Mouse (Mus musculus) midbrain, postnatal 0 days (tissue): ENCODE measurements around the gene Mcm2. TPM values are rescaled to one million over a fixed set of nuclear protein-coding genes. Genes with fewer than 3 reads are reported as not detected.

ENCODE experiments used
- ATAC-seq: fragments of 200-750 bp; cut with Nextera tagmentation; 2 replicates; pipeline ENCODE4 v1.8.0; 2017; ENCODE audit warnings: moderate number of reproducible peaks, mild to moderate bottlenecking, moderate TSS enrichment, moderate library complexity; ENCODE audit not compliant: low FRiP score
- DNase-seq: peaks from one replicate; pipeline ENCODE4 v3.0.0-alpha.2; 2015; ENCODE audit warnings: low spot score
- H3K27ac ChIP-seq: fragments of 300-500 bp; sonication (generic); 2 replicates; pipeline ENCODE4 v1.5.1; 2014; ENCODE audit warnings: low read depth, mild to moderate bottlenecking, low read length, mixed read lengths
- H3K27me3 ChIP-seq: fragments of 300-500 bp; sonication (generic); 2 replicates; pipeline ENCODE4 v1.6.1; 2014; ENCODE audit warnings: low read length, control low read depth, mixed read lengths; ENCODE audit not compliant: insufficient read depth
- H3K36me3 ChIP-seq: fragments of 300-500 bp; sonication (generic); 2 replicates; pipeline ENCODE4 v1.6.1; 2014; ENCODE audit warnings: low read length, control low read depth, mixed read lengths; ENCODE audit not compliant: insufficient read depth
- H3K4me1 ChIP-seq: fragments of 300-500 bp; sonication (generic); 2 replicates; pipeline ENCODE4 v1.6.1; 2014; ENCODE audit warnings: mild to moderate bottlenecking, control low read depth, antibody characterized with exemption, low read length, mixed read lengths; ENCODE audit not compliant: insufficient read depth
- H3K4me2 ChIP-seq: fragments of 300-500 bp; sonication (generic); 2 replicates; pipeline ENCODE4 v1.6.1; 2014; ENCODE audit warnings: low read depth, mild to moderate bottlenecking, low read length, mixed read lengths; ENCODE audit not compliant: poor library complexity, severe bottlenecking
- H3K4me3 ChIP-seq: fragments of 300-500 bp; sonication (generic); 2 replicates; pipeline ENCODE4 v1.5.1; 2014; ENCODE audit warnings: low read depth, mild to moderate bottlenecking, low read length, moderate library complexity
- H3K9ac ChIP-seq: fragments of 300-500 bp; sonication (generic); replicated peaks from 2 replicates; pipeline ENCODE4 v1.6.1; 2014; ENCODE audit warnings: mild to moderate bottlenecking, low read length, moderate library complexity, mixed read lengths; ENCODE audit not compliant: poor library complexity, severe bottlenecking
- H3K9me3 ChIP-seq: fragments of 300-500 bp; sonication (generic); 2 replicates; pipeline ENCODE4 v1.6.1; 2016; ENCODE audit warnings: low read length, control low read depth
- CTCF ChIP-seq: IDR thresholded peaks from 2 replicates; pipeline ENCODE4 v1.5.1; 2016; ENCODE audit warnings: antibody characterized with exemption, mild to moderate bottlenecking
- WGBS: fragments of 180-500 bp; shearing (Covaris S2); extraction: QIAGEN DNeasy Blood & Tissue Kit; methylation state at CpG from one replicate; pipeline ENCODE4 v1.1.7; 2014; 5-methylcytosine and 5-hydroxymethylcytosine counted together
- polyA plus RNA-seq: library from polyadenylated mRNA; unstranded; fragments of >200 nt; fragmentation: Nextera tagmentation; extraction: Ambion mirVana; gene quantifications from 2 replicates; pipeline ENCODE4 v1.2.1, GENCODE M21; 2015
- total RNA-seq: library from RNA; depleted of rRNA; stranded (reverse); fragments of >200 nt; gene quantifications from 2 replicates; pipeline ENCODE4 v1.2.3, GENCODE M21; 2014; rRNA removed

The Mcm2 gene
- total and polyA plus RNA-seq, 2 experiments from 2014 or later: 7.6 to 16.2 TPM

- Histone ChIP-seq H3K27me3 (no peaks in the 10 kb centered on the region), H3K9me3 (no peaks in the 10 kb centered on the region), H3K4me2 (no peak overlapping the region), H3K36me3 (peaks cover 35% of the 10 kb centered on the region), H3K4me1 (peaks cover 7% of the 10 kb centered on the region), H3K4me3 (no peak overlapping the region), H3K27ac (no peak overlapping the region), H3K9ac (no peak overlapping the region)
- ATAC-seq (no peak), DNase-seq (no peak)
- TF ChIP-seq CTCF: no peak
- WGBS: 93% methylated on average over 10 of the region's 10 CpGs
Observed at GRCm38 (mm10) chr6:88838613-88839012, 60.0 kb downstream of the Mcm2 start.

DNA sequence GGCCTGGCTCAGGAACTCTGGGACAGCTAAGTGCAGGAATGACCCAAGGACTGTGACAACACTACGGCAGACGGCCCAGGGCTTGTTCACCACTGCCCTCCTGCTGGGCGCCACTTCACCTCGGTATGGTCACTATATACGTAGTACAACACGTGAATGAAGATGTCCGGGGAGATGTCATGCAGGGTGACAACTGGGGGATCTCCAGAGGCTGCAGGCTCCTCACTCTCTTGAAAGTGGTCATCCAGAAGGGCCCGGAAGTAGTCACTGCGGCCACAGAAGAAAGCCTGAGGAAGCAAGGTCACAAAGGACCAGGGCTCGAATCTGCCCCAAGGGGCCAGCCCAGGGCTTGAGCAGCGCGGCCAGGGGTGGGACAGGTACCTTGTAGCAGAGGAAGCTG lies 60.6 kb downstream of the Mcm2 start:
- 88% methylated on average over 12 of the region's 12 CpGs for WGBS
- ATAC-seq (no peak), DNase-seq (no peak)
- H3K4me3 ChIP-seq: no peak overlapping the region
- peaks cover 35% of the 10 kb centered on the region for H3K36me3 ChIP-seq
- H3K9ac ChIP-seq: no peak overlapping the region
- H3K27ac ChIP-seq: no peak overlapping the region
- H3K4me1 ChIP-seq: peaks cover 7% of the 10 kb centered on the region
- H3K27me3 ChIP-seq: no peaks in the 10 kb centered on the region
- no peak overlapping the region for H3K4me2 ChIP-seq
- H3K9me3 ChIP-seq: no peaks in the 10 kb centered on the region
- TF ChIP-seq CTCF: no peak

- Histone ChIP-seq H3K4me1 (peaks cover 7% of the 10 kb centered on the region), H3K27me3 (no peaks in the 10 kb centered on the region), H3K36me3 (peaks cover 35% of the 10 kb centered on the region), H3K27ac (no peak overlapping the region), H3K4me2 (no peak overlapping the region), H3K9ac (no peak overlapping the region), H3K9me3 (no peaks in the 10 kb centered on the region), H3K4me3 (no peak overlapping the region)
- DNase-seq (no peak), ATAC-seq (no peak)
- no peak for TF ChIP-seq CTCF
- WGBS: 88% methylated on average over 28 of the region's 28 CpGs
Observed at GRCm38 (mm10) chr6:88836178-88836819, 62.3 kb downstream of the Mcm2 start.

- WGBS: 83% methylated on average over 5 of the region's 5 CpGs
Observed at GRCm38 (mm10) chr6:88835047-88835446, 63.5 kb downstream of the Mcm2 start.

More at GRCm38 (mm10) chr6:88835047-88835446, 63.5 kb downstream of the Mcm2 start:
- Histone ChIP-seq H3K36me3 (peaks cover 35% of the 10 kb centered on the region), H3K27me3 (no peaks in the 10 kb centered on the region), H3K9ac (no peak overlapping the region), H3K9me3 (no peaks in the 10 kb centered on the region), H3K4me3 (no peak overlapping the region), H3K4me2 (no peak overlapping the region), H3K27ac (no peak overlapping the region), H3K4me1 (no peaks in the 10 kb centered on the region)
- no peak for DNase-seq
- no peak for ATAC-seq
- no peak for TF ChIP-seq CTCF

Other genes with a start within 250 kb of the Mcm2 start
- gene Mgll, start 174.4 kb downstream of the Mcm2 start, total RNA-seq: 48.7 and 50.6 TPM in 2 replicates
- gene Mgll, start 174.4 kb downstream of the Mcm2 start, polyA plus RNA-seq: 62.3 and 75.3 TPM in 2 replicates
- gene Abtb1, start 56.8 kb downstream of the Mcm2 start, total RNA-seq: 60.2 and 65.7 TPM in 2 replicates
- gene Abtb1, start 56.8 kb downstream of the Mcm2 start, polyA plus RNA-seq: 29.2 and 34.9 TPM in 2 replicates
- 883 and 1,011 TPM in 2 replicates for gene Podxl2, start 23.7 kb downstream of the Mcm2 start, total RNA-seq
- 727 and 776 TPM in 2 replicates for gene Podxl2, start 23.7 kb downstream of the Mcm2 start, polyA plus RNA-seq
- gene Tpra1, start 3.5 kb upstream of the Mcm2 start, total RNA-seq: 65.7 and 69.7 TPM in 2 replicates
- 52.7 and 67.5 TPM in 2 replicates for gene Tpra1, start 3.5 kb upstream of the Mcm2 start, polyA plus RNA-seq